Mouse (Mus musculus) hindbrain, embryonic 13.5 days (tissue): ENCODE data around the gene Zbtb5. TPM values are rescaled to one million over a fixed set of nuclear protein-coding genes. Genes with fewer than 3 reads are reported as not detected.
"Not testable (repeated sequence)": the region's sequence is repeated elsewhere in the genome, so short reads cannot be mapped to it uniquely, and the experiment has no call there.

Experiments used
- ATAC-seq: fragments of 200-750 bp; cut with Nextera tagmentation; 2 replicates; pipeline ENCODE4 v1.8.0; 2017; ENCODE audit warnings: moderate TSS enrichment; ENCODE audit not compliant: low FRiP score
- H3K27ac ChIP-seq: fragments of 300-500 bp; sonication (generic); 2 replicates; pipeline ENCODE4 v1.5.1; 2015; ENCODE audit warnings: inconsistent platforms, mild to moderate bottlenecking, moderate library complexity
- H3K27me3 ChIP-seq: fragments of 300-500 bp; sonication (generic); 2 replicates; pipeline ENCODE4 v1.6.1; 2015; ENCODE audit warnings: mild to moderate bottlenecking, inconsistent platforms
- H3K36me3 ChIP-seq: fragments of 300-500 bp; sonication (generic); 2 replicates; pipeline ENCODE4 v1.6.1; 2015; ENCODE audit warnings: mild to moderate bottlenecking, inconsistent platforms
- H3K4me1 ChIP-seq: fragments of 300-500 bp; sonication (generic); replicated peaks from 2 replicates; pipeline ENCODE4 v1.6.1; 2015; ENCODE audit warnings: inconsistent platforms
- H3K4me2 ChIP-seq: fragments of 300-500 bp; sonication (generic); 2 replicates; pipeline ENCODE4 v1.6.1; 2015; ENCODE audit warnings: inconsistent platforms, mild to moderate bottlenecking, moderate library complexity
- H3K4me3 ChIP-seq: fragments of 300-500 bp; sonication (generic); 2 replicates; pipeline ENCODE4 v1.5.1; 2015; ENCODE audit warnings: mild to moderate bottlenecking, inconsistent platforms
- H3K9ac ChIP-seq: fragments of 300-500 bp; sonication (generic); 2 replicates; pipeline ENCODE4 v1.6.1; 2015; ENCODE audit warnings: mild to moderate bottlenecking, inconsistent platforms
- H3K9me3 ChIP-seq: fragments of 300-500 bp; sonication (generic); 2 replicates; pipeline ENCODE4 v1.6.1; 2016; ENCODE audit warnings: inconsistent platforms
- WGBS: fragments of 180-500 bp; shearing (Covaris S2); methylation state at CpG from one replicate; pipeline ENCODE4 v1.1.7; 2015; 5-methylcytosine and 5-hydroxymethylcytosine counted together
- polyA plus RNA-seq: library from polyadenylated mRNA; unstranded; fragments of >200 nt; fragmentation: Nextera tagmentation; extraction: Ambion mirVana; gene quantifications from 2 replicates; pipeline ENCODE4 v1.2.1, GENCODE M21; 2015

Zbtb5 gene
- 45.6 and 48.4 TPM in 2 replicates for polyA plus RNA-seq

DNA sequence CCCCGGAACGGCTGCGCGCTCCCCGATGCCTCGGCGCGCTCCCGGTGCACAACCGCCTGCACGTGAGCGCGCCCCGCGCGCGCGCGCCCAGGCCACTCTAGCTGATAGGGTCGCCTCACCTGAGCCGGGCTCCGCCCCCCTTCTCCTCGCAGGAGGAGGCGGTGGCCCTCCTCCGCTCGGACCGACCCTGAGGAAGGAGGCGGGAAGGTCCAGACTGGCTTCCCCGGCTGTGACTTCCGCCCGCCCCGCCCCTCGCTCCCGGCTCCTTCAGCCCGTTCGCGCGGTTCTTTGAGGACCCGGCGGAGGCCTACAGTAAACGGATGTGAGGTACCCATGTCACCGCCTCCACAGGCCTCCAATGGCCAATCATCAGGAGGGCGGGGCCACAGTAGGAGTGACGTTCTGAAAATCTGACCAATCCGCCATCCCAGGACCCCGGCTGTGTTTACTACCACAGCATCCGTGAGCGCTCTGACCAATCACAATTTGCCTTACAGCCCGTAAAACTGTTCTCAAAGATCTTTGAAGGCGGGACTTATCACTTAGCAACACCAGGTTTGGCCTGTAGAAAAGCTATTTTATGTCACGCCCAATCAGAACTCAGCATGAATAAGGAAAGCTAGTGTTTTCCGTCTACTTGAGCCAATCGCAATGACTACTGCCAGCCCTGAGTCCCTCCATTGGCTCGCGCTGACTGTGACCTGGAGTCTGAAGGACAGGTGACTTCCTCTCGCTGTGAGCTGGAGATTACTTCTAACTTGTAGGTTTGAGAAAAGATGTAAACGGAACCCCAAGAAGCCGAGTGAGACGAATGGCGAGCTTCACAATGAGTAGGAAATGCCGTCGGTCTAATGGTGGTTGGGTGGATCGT lies at the start of gene Zbtb5:
TSS of gene Zbtb5 (minus strand) at position 308 of the 871 bp plus-strand sequence.
- Histone ChIP-seq H3K4me3 (peak within 1 kb of the TSS; percentile 87), H3K27me3 (no peaks in the 10 kb centered on the region), H3K36me3 (no peaks in the 10 kb centered on the region), H3K9ac (peak within 1 kb of the TSS; percentile 94), H3K4me1 (peaks cover 26% of the 10 kb centered on the region), H3K9me3 (no peaks in the 10 kb centered on the region), H3K27ac (peak within 1 kb of the TSS; percentile 97), H3K4me2 (peak within 1 kb of the TSS; percentile 78)
- under 1% methylated on average over 59 of the region's 63 CpGs for WGBS
- peak; percentile 99 for ATAC-seq

DNA sequence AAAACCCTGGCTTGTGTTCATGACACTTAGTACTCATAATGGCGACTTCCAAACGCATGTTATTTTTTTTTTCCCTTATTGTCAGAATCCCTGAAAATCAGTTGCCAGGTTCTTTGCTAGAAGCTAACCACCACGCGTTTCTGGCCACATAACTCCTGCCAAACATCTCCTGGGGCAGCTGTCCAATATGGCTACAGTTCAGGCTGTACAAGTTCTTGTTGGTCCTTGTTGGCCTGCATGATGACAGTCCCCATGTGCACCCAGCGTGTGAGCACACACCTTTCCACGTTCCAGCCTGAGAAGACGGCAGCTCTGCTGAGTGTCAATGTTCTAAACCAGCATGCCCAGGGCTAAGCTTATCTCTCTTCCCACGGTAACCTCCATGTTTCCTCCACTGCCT lies 43.2 kb upstream of the Zbtb5 start:
- H3K9me3 ChIP-seq: no peaks in the 10 kb centered on the region
- peaks cover 63% of the 10 kb centered on the region for H3K36me3 ChIP-seq
- H3K27me3 ChIP-seq: no peaks in the 10 kb centered on the region
- no peaks in the 10 kb centered on the region for H3K4me1 ChIP-seq
- no peak overlapping the region for H3K4me2 ChIP-seq
- no peak for ATAC-seq
- H3K27ac ChIP-seq: no peak overlapping the region
- 92% methylated on average over 8 of the region's 8 CpGs for WGBS
- no peak overlapping the region for H3K9ac ChIP-seq
- H3K4me3 ChIP-seq: no peak overlapping the region

DNA sequence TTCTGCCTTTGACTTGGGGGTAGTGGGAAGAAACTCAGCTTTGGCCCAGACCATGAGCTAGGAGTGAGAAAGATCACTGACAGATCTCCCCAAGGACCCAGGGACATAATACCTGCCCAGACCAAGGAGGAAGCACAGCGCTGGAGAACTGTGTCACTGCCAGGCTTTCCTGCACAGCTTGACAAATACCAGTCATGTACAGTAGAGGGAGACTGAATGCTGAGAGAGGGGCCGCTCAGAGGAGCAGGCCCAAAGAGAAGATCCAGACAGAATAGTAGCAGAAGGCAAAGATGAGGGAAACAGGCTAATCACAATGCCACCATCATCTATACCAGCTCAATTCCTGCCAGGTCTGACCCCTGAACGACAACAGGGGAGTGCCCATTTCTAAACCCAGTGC lies 42.6 kb upstream of the Zbtb5 start:
- ATAC-seq: no peak
- H3K9ac ChIP-seq: no peak overlapping the region
- H3K9me3 ChIP-seq: no peaks in the 10 kb centered on the region
- no peaks in the 10 kb centered on the region for H3K4me1 ChIP-seq
- H3K27ac ChIP-seq: no peak overlapping the region
- H3K4me2 ChIP-seq: no peak overlapping the region
- H3K4me3 ChIP-seq: no peak overlapping the region
- H3K27me3 ChIP-seq: no peaks in the 10 kb centered on the region
- WGBS: 58% methylated on average over 3 of the region's 3 CpGs
- H3K36me3 ChIP-seq: peaks cover 63% of the 10 kb centered on the region

DNA sequence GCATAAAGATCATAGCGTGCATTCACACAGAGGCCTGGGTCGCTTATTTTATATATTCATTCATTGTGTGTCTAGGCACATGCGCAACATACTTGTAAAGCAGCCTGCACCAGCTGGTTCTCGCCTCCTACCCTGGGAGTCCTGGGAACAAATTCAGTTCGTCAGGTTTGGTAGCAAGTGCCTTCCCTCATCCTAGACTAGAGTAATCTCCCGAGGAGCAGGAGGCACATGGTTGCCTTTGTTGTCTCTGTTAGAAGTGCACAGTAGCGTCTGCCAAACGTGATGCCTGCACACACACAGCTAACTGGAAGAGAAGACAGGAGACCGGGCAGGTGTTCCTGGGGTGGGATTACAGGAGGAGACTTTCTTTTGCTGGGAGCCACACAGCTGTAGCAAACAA lies 35.7 kb upstream of the Zbtb5 start:
- Histone ChIP-seq H3K4me1 (peaks cover 11% of the 10 kb centered on the region; the same call in 1 of the 2 replicates), H3K4me2 (no peak overlapping the region), H3K36me3 (peaks cover 80% of the 10 kb centered on the region), H3K27ac (peak overlapping the region; percentile 71), H3K9me3 (no peaks in the 10 kb centered on the region), H3K27me3 (no peaks in the 10 kb centered on the region), H3K4me3 (no peak overlapping the region), H3K9ac (peak overlapping the region; percentile 29; the same call in 1 of the 2 replicates)
- ATAC-seq: no peak
- WGBS: 77% methylated on average over 9 of the region's 9 CpGs

- H3K4me1 ChIP-seq: peaks cover 11% of the 10 kb centered on the region; the same call in 1 of the 2 replicates
- H3K27me3 ChIP-seq: no peaks in the 10 kb centered on the region
- no peak overlapping the region for H3K4me2 ChIP-seq
- H3K36me3 ChIP-seq: peaks cover 86% of the 10 kb centered on the region
- no peak overlapping the region for H3K4me3 ChIP-seq
- 80% methylated on average over 9 of the region's 9 CpGs for WGBS
- H3K9me3 ChIP-seq: no peaks in the 10 kb centered on the region
- ATAC-seq: no peak
- H3K9ac ChIP-seq: no peak overlapping the region
- H3K27ac ChIP-seq: no peak overlapping the region
These were observed 35.2 kb upstream of the Zbtb5 start for GRCm38 (mm10) chr4:45047286-45047887.

GRCm38 (mm10) chr4:45046679-45047078 lies 34.5 kb upstream of the Zbtb5 start:
- ATAC-seq: no peak
- no peaks in the 10 kb centered on the region for H3K27me3 ChIP-seq
- H3K9me3 ChIP-seq: no peaks in the 10 kb centered on the region
- H3K36me3 ChIP-seq: peaks cover 91% of the 10 kb centered on the region
- H3K4me2 ChIP-seq: no peak overlapping the region
- no peak overlapping the region for H3K4me3 ChIP-seq
- no peak overlapping the region for H3K9ac ChIP-seq
- no peak overlapping the region for H3K27ac ChIP-seq
- peaks cover 11% of the 10 kb centered on the region; the same call in 1 of the 2 replicates for H3K4me1 ChIP-seq
- 95% methylated on average over 5 of the region's 5 CpGs for WGBS

- WGBS: 73% methylated on average over 7 of the region's 7 CpGs
- Histone ChIP-seq H3K4me3 (no peak overlapping the region), H3K9me3 (no peaks in the 10 kb centered on the region), H3K4me1 (no peaks in the 10 kb centered on the region), H3K4me2 (no peak overlapping the region), H3K27me3 (no peaks in the 10 kb centered on the region), H3K36me3 (peaks cover 80% of the 10 kb centered on the region), H3K27ac (no peak overlapping the region), H3K9ac (no peak overlapping the region)
- no peak for ATAC-seq
These were observed 28.6 kb upstream of the Zbtb5 start for GRCm38 (mm10) chr4:45040795-45041194.

DNA sequence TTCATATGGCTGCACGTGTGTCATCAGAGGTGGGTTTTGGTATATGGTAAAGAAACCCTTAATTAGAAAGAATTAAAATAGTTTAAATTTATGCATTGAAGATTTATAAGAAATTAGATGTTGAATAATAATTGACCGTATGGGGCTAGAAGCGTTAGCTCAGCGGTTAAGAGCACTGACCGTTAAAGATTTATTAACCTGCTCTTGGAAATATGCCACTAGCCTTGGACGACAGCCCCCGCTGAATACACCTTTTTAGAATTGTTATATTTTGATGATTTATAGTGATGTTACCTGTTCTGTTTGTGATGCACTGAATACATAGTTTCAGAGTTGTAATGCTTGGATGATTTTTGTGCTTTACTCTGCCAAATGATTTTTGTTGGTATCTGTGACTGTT lies 27.3 kb upstream of the Zbtb5 start:
- not testable (repeated sequence) for H3K9ac ChIP-seq, H3K4me1 ChIP-seq, H3K4me3 ChIP-seq, H3K4me2 ChIP-seq, H3K27me3 ChIP-seq, ATAC-seq, H3K9me3 ChIP-seq, H3K27ac ChIP-seq
- whole genome bisulfite sequencing: 92% methylated on average over 7 of the region's 7 CpGs
- H3K36me3 ChIP-seq: peaks cover 80% of the 10 kb centered on the region

DNA sequence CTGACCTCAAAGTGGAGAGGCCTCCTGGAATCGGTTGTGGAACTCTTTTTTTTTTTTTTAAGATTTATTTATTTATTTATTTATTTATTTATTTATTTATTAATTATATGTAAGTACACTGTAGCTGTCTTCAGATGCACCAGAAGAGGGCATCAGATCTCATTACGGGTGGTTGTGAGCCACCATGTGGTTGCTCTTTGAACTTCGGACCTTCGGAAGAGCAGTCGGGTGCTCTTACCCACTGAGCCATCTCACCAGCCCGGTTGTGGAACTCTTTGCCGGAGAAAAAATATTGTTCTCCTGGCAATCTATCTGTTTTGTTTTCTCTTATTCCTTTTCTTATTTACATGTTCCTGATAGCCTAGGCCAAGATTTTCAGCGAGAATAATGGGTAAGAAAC lies 26.7 kb upstream of the Zbtb5 start:
- H3K4me3 ChIP-seq, H3K9ac ChIP-seq, H3K4me1 ChIP-seq, H3K4me2 ChIP-seq, H3K27me3 ChIP-seq, H3K27ac ChIP-seq, H3K9me3 ChIP-seq, ATAC-seq: not testable (repeated sequence)
- H3K36me3 ChIP-seq: peaks cover 80% of the 10 kb centered on the region
- 63% methylated on average over 8 of the region's 8 CpGs for WGBS

- H3K27me3 ChIP-seq: no peaks in the 10 kb centered on the region
- H3K27ac ChIP-seq: no peak overlapping the region
- 91% methylated on average over 13 of the region's 13 CpGs for WGBS
- no peaks in the 10 kb centered on the region for H3K4me1 ChIP-seq
- no peak overlapping the region for H3K4me2 ChIP-seq
- ATAC-seq: no peak
- no peaks in the 10 kb centered on the region for H3K9me3 ChIP-seq
- H3K36me3 ChIP-seq: peaks cover 80% of the 10 kb centered on the region
- no peak overlapping the region for H3K4me3 ChIP-seq
- H3K9ac ChIP-seq: no peak overlapping the region
These were observed 25.5 kb upstream of the Zbtb5 start for GRCm38 (mm10) chr4:45037455-45038410.

DNA sequence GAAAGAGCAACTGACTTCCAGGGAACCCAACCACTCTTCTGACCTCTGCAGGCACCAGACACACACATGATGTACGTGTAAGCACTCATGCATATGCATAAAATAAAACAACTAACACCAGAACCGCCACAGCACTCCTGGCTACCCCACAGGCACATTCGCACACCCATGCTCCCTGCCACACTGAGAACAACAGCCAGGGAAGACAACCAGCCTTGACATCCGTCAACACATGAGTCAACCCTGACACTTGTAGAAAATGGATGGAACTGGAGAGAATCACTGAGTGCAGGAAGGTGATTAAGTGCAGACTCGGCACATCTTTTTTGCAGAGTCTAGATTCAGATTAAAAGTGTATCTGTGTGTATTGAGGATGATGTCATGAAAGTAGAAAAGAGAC lies 24.4 kb upstream of the Zbtb5 start:
- Histone ChIP-seq H3K9ac (no peak overlapping the region), H3K36me3 (peaks cover 82% of the 10 kb centered on the region), H3K27ac (no peak overlapping the region), H3K4me2 (no peak overlapping the region), H3K9me3 (no peaks in the 10 kb centered on the region), H3K4me1 (no peaks in the 10 kb centered on the region), H3K4me3 (no peak overlapping the region), H3K27me3 (no peaks in the 10 kb centered on the region)
- 80% methylated on average over 5 of the region's 5 CpGs for WGBS
- ATAC-seq: no peak

DNA sequence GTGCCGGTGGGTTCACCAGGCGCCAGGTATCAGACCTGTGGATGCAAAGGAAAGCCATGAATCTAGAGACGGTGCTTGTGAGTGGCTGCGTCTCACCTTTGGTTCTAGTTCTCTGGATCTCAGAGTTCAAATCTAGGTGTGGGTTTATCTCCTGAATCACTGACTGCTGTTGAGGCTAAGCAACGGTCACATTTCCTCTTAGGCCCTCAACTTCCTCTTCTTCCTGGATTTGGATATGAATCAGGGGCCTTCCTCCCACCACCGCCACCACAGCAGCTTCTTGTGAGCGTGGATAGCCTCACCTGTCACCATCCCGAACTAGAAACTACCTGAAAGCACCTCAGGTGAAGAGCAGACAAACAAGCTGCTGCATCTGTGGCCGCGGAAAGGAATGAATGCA lies 23.8 kb upstream of the Zbtb5 start:
- no peak for ATAC-seq
- 89% methylated on average over 10 of the region's 10 CpGs for WGBS
- Histone ChIP-seq H3K4me1 (no peaks in the 10 kb centered on the region), H3K4me3 (no peak overlapping the region), H3K27ac (no peak overlapping the region), H3K27me3 (no peaks in the 10 kb centered on the region), H3K36me3 (peaks cover 82% of the 10 kb centered on the region), H3K9ac (no peak overlapping the region), H3K4me2 (no peak overlapping the region), H3K9me3 (no peaks in the 10 kb centered on the region)
